Mouse (Mus musculus) heart, adult 2 months (tissue): ENCODE data around the gene Fkbp7.

Experiments
- CTCF ChIP-seq: fragments of 200-600 bp; IDR thresholded peaks from 2 replicates; pipeline ENCODE4 v1.8.1; 2022; ENCODE audit warnings: antibody characterized with exemption, mild to moderate bottlenecking, moderate library complexity
- EP300 ChIP-seq: fragments of 200-500 bp; IDR thresholded peaks from 2 replicates; pipeline ENCODE4 v1.6.1; 2011; ENCODE audit warnings: low read depth, low read length, control low read depth; ENCODE audit not compliant: insufficient read depth
- POLR2A ChIP-seq: fragments of 200-500 bp; IDR thresholded peaks from 2 replicates; pipeline ENCODE4 v1.6.1; 2011; ENCODE audit warnings: mild to moderate bottlenecking, low read depth, low read length, control low read depth; ENCODE audit not compliant: insufficient read depth

DNA sequence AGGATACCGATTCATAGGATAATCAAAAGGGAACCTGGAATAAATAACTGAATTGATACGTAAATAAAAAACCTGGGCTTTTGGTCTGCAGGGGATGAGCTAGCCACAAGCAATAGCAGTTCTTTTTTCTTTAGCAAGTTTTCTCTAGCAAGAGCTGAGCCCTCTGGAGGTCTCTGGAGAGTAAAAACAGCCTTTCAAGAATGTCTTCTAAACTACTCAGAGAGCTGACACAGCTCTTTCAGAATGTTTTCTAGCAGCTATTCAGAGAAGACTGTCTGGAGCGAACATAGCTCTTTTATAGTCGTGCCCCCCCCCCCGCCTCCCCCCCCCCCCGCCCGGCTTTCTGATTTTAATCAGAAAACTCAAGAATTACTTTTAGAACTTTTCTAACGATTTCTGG is 13.5 kb downstream of the Fkbp7 start:
- TF ChIP-seq POLR2A (no peak), CTCF (no peak), EP300 (no peak)
